In genomic region chr16:91770662-91771061, GRCm38 (mm10) we compare ENCODE assay signal across 11 mouse cellular contexts. TPM values are rescaled to one million over a fixed set of nuclear protein-coding genes. Genes with fewer than 3 reads are reported as not detected.
A peak's percentile ranks its signal among the peaks of the same experiment; 100 is the strongest.
DNase-seq lines count a peak whose midpoint lies in the region; ATAC-seq and TF ChIP-seq lines count a peak whose summit lies in the region.
"Had no signal": no experiment of that assay in that cellular context is flagged by ENCODE, and none has a peak within 500 bp of the region (broad histone marks: within the 10 kb centered on the region; RNA-seq: fewer than 3 reads in every experiment).

No protein-coding gene starts in this region.

- peak overlapping the region; percentile 58 for H3K27ac ChIP-seq in forebrain, embryonic 15.5 days (replicated peaks)
- H3K27ac ChIP-seq in midbrain, embryonic 12.5 days (replicated peaks), result peak overlapping the region; percentile 59
- H3K27ac ChIP-seq in stomach, postnatal 0 days (replicated peaks), result 0 out of 2 replicates have a peak overlapping the region, but pooled peaks have one; percentile 13
- H3K27ac ChIP-seq: embryonic facial prominence, embryonic 13.5 days; limb, embryonic 12.5 days had no signal

- peak; percentile 31 for DNase-seq in left cerebral cortex, postnatal 4 days
- no peak for DNase-seq in left cerebral cortex, adult 18-20 months (ENCODE audit: low spot score in 2 of 2)
- DNase-seq in stomach, postnatal 0 days (ENCODE audit: low spot score), result no peak
- no peak for DNase-seq in lung, adult 18-20 months
- DNase-seq in frontal cortex, adult 2 months (ENCODE audit: extremely low spot score in 1 of 2, low spot score in 1 of 2), result no peak
- no peak for DNase-seq in kidney, postnatal 36 days

- ATAC-seq in forebrain, embryonic 15.5 days (replicated peaks), result peak; percentile 73
- peak; percentile 85 for ATAC-seq in midbrain, embryonic 12.5 days (ENCODE audit: low FRiP score, low read depth)
- peak; percentile 39; the same call in 1 of the 2 replicates for ATAC-seq in stomach, postnatal 0 days (ENCODE audit: low FRiP score, low TSS enrichment)
- ATAC-seq: intestine, postnatal 0 days had no signal

- peaks cover 47% of the 10 kb centered on the region for H3K4me1 ChIP-seq in forebrain, embryonic 15.5 days
- H3K4me1 ChIP-seq in midbrain, embryonic 12.5 days, result peaks cover 38% of the 10 kb centered on the region
- peaks cover 3% of the 10 kb centered on the region; the same call in 1 of the 2 replicates for H3K4me1 ChIP-seq in stomach, postnatal 0 days (replicated peaks; ENCODE audit: control insufficient read depth, insufficient read depth)

- 0 out of 2 replicates have a peak overlapping the region, but pooled peaks have one; percentile 6 for H3K4me2 ChIP-seq in forebrain, embryonic 15.5 days (replicated peaks)
- peak overlapping the region; percentile 27 for H3K4me2 ChIP-seq in midbrain, embryonic 12.5 days (replicated peaks)
- no peak overlapping the region for H3K4me2 ChIP-seq in stomach, postnatal 0 days (replicated peaks; ENCODE audit: low read depth)
- H3K4me2 ChIP-seq: embryonic facial prominence, embryonic 13.5 days; limb, embryonic 12.5 days had no signal

- no peaks in the 10 kb centered on the region for H3K27me3 ChIP-seq in forebrain, embryonic 15.5 days
- H3K27me3 ChIP-seq in midbrain, embryonic 12.5 days, result no peaks in the 10 kb centered on the region
- H3K27me3 ChIP-seq in stomach, postnatal 0 days (ENCODE audit: control insufficient read depth, insufficient read depth, low read length), result no peaks in the 10 kb centered on the region
- H3K27me3 ChIP-seq: embryonic facial prominence, embryonic 13.5 days; limb, embryonic 12.5 days had no signal

- TF ChIP-seq EP300 in stomach, postnatal 0 days (optimal IDR thresholded peaks at IDR 0.05), result no peak

- no peaks in the 10 kb centered on the region for H3K36me3 ChIP-seq in forebrain, embryonic 15.5 days
- H3K36me3 ChIP-seq in midbrain, embryonic 12.5 days, result no peaks in the 10 kb centered on the region
- H3K36me3 ChIP-seq in stomach, postnatal 0 days (ENCODE audit: control insufficient read depth, insufficient read depth, low read length), result no peaks in the 10 kb centered on the region
- H3K36me3 ChIP-seq: embryonic facial prominence, embryonic 13.5 days had no signal

- H3K4me3 ChIP-seq in forebrain, embryonic 15.5 days, result no peak overlapping the region
- H3K4me3 ChIP-seq in midbrain, embryonic 12.5 days, result no peak overlapping the region
- no peak overlapping the region for H3K4me3 ChIP-seq in stomach, postnatal 0 days (ENCODE audit: low read depth, low read length)
- H3K4me3 ChIP-seq: embryonic facial prominence, embryonic 13.5 days; limb, embryonic 12.5 days had no signal

- WGBS in forebrain, embryonic 15.5 days, result 2% methylated on average over 5 of the region's 5 CpGs
- WGBS in midbrain, embryonic 12.5 days, result 12% methylated on average over 5 of the region's 5 CpGs
- WGBS in stomach, postnatal 0 days, result 51% methylated on average over 5 of the region's 5 CpGs

- TF ChIP-seq CTCF in stomach, postnatal 0 days (IDR thresholded peaks at IDR 0.05; ENCODE audit: low read depth), result no peak

- intact Hi-C loops in left cerebral cortex, postnatal 4 days (cut with DNase I), result no loop called here

- H3K9ac ChIP-seq in forebrain, embryonic 15.5 days (replicated peaks), result no peak overlapping the region
- no peak overlapping the region for H3K9ac ChIP-seq in midbrain, embryonic 12.5 days (replicated peaks)
- H3K9ac ChIP-seq in stomach, postnatal 0 days (ENCODE audit: low read length), result no peak overlapping the region
- H3K9ac ChIP-seq: embryonic facial prominence, embryonic 13.5 days; limb, embryonic 12.5 days had no signal

- no peaks in the 10 kb centered on the region for H3K9me3 ChIP-seq in forebrain, embryonic 15.5 days
- no peaks in the 10 kb centered on the region for H3K9me3 ChIP-seq in midbrain, embryonic 12.5 days
- H3K9me3 ChIP-seq in stomach, postnatal 0 days (ENCODE audit: control insufficient read depth, low read length), result no peaks in the 10 kb centered on the region
- H3K9me3 ChIP-seq: embryonic facial prominence, embryonic 13.5 days; limb, embryonic 12.5 days had no signal

RNA-seq across cellular contexts. Expression of gene Itsn1, which starts 41.6 kb away (rescaled TPM):
- total RNA-seq in left cerebral cortex, postnatal 4 days (2021), result 100 to 1,000 TPM; 200 to 212 TPM
- total RNA-seq in left cerebral cortex, adult 18-20 months (2021), result 100 to 1,000 TPM; 127 to 135 TPM
- 82.5 and 86.7 TPM in 2 replicates for polyA plus RNA-seq in forebrain, embryonic 15.5 days (2015; fragmentation: Nextera tagmentation; extraction: Ambion mirVana)
- polyA plus RNA-seq in midbrain, embryonic 12.5 days (2016; fragmentation: Nextera tagmentation; extraction: Ambion mirVana), result 75.4 and 75.7 TPM in 2 replicates
- 7.8 and 8.7 TPM in 2 replicates for polyA plus RNA-seq in stomach, postnatal 0 days (2015; fragmentation: Nextera tagmentation; extraction: Ambion mirVana)
- polyA plus RNA-seq in frontal cortex, adult 2 months (2012; rRNA removed), result 76.0 and 78.5 TPM in 2 replicates

RNA-seq across cellular contexts. Expression of gene Cryzl1, which starts 41.9 kb away (rescaled TPM):
- 10 to 100 TPM; 94.0 to 95.0 TPM for total RNA-seq in left cerebral cortex, postnatal 4 days (2021)
- total RNA-seq in left cerebral cortex, adult 18-20 months (2021), result 100 to 1,000 TPM; 106 to 110 TPM
- 111 and 118 TPM in 2 replicates for polyA plus RNA-seq in forebrain, embryonic 15.5 days (2015; fragmentation: Nextera tagmentation; extraction: Ambion mirVana)
- polyA plus RNA-seq in midbrain, embryonic 12.5 days (2016; fragmentation: Nextera tagmentation; extraction: Ambion mirVana), result 81.7 and 85.1 TPM in 2 replicates
- 45.2 and 45.3 TPM in 2 replicates for polyA plus RNA-seq in stomach, postnatal 0 days (2015; fragmentation: Nextera tagmentation; extraction: Ambion mirVana)
- 107 and 121 TPM in 2 replicates for polyA plus RNA-seq in frontal cortex, adult 2 months (2012; rRNA removed)
